ENCODE assay signal across 10 mouse cellular contexts in genomic region chrX:75046921-75047635, GRCm38 (mm10). TPM values are rescaled to one million over a fixed set of nuclear protein-coding genes. Genes with fewer than 3 reads are reported as not detected.
DNase-seq lines count a peak whose midpoint lies in the region; ATAC-seq and TF ChIP-seq lines count a peak whose summit lies in the region.
"Had no signal": no experiment of that assay in that cellular context is flagged by ENCODE, and none has a peak within 500 bp of the region (broad histone marks: within the 10 kb centered on the region; RNA-seq: fewer than 3 reads in every experiment).

No protein-coding gene starts in this region.

- H3K4me1 ChIP-seq in heart, embryonic 11.5 days (ENCODE audit: control insufficient read depth, insufficient read depth, low read length) = no peaks in the 10 kb centered on the region
- peaks cover 3% of the 10 kb centered on the region for H3K4me1 ChIP-seq in heart, adult 2 months (ENCODE audit: control insufficient read depth, insufficient read depth, low read length)
- H3K4me1 ChIP-seq: forebrain, embryonic 13.5 days; limb, embryonic 15.5 days had no signal

- peak; percentile 96 for DNase-seq in heart, adult 11 months
- DNase-seq in Muller cell, postnatal 12 days (ENCODE audit: inconsistent ontology term) = peak; percentile 44
- peak; percentile 21 to 27 for DNase-seq in heart, adult 2 months
- peak; percentile 62 for DNase-seq in kidney, postnatal 14 days
- no peak for DNase-seq in spleen, adult 12 weeks (ENCODE audit: low spot score)
- no peak for DNase-seq in layer of hippocampus, adult 11-12 months (ENCODE audit: low spot score)
- DNase-seq in embryo, embryonic 10 days (ENCODE audit: low spot score) = no peak

- TF ChIP-seq EP300 in heart, adult 2 months (IDR thresholded peaks at IDR 0.05; ENCODE audit: insufficient read depth, low read depth, low read length) = no peak

- H3K79me2 ChIP-seq in heart, adult 2 months (replicated peaks; ENCODE audit: control insufficient read depth, insufficient read depth, low read length) = no peaks in the 10 kb centered on the region

- no peak for TF ChIP-seq POLR2A in heart, adult 2 months (IDR thresholded peaks at IDR 0.05; ENCODE audit: insufficient read depth, low read depth, low read length)

- H3K27me3 ChIP-seq in heart, embryonic 11.5 days (ENCODE audit: control insufficient read depth, insufficient read depth, low read length) = no peaks in the 10 kb centered on the region
- H3K27me3 ChIP-seq in heart, adult 2 months (ENCODE audit: control insufficient read depth, insufficient read depth, low read length) = no peaks in the 10 kb centered on the region
- H3K27me3 ChIP-seq: forebrain, embryonic 13.5 days; limb, embryonic 15.5 days had no signal

- intact Hi-C loops in heart, adult 2 months (cut with DNase I) = loop anchor here (5.0 kb wide), 1 partner anchor 35 kb away; no protein-coding TSS in a partner anchor

- no peak overlapping the region for H3K9ac ChIP-seq in heart, embryonic 11.5 days (ENCODE audit: low read depth, low read length)
- no peak overlapping the region for H3K9ac ChIP-seq in heart, adult 2 months (ENCODE audit: low read depth, low read length)
- H3K9ac ChIP-seq: forebrain, embryonic 13.5 days; limb, embryonic 15.5 days had no signal

- no peak overlapping the region for H3K4me2 ChIP-seq in heart, embryonic 11.5 days
- H3K4me2 ChIP-seq: forebrain, embryonic 13.5 days; limb, embryonic 15.5 days had no signal

- no peak for TF ChIP-seq CTCF in heart, adult 2 months (IDR thresholded peaks at IDR 0.05)

- no peak overlapping the region for H3K4me3 ChIP-seq in heart, embryonic 11.5 days (ENCODE audit: low read depth, low read length)
- H3K4me3 ChIP-seq in heart, adult 2 months = no peak overlapping the region
- H3K4me3 ChIP-seq: forebrain, embryonic 13.5 days; limb, embryonic 15.5 days had no signal

- 52% methylated on average over 3 of the region's 3 CpGs for whole genome bisulfite sequencing in heart, embryonic 11.5 days (ENCODE audit: insufficient replicate concordance)
- 24% methylated on average over 3 of the region's 3 CpGs for WGBS in heart, adult 2 months

- ATAC-seq in heart, embryonic 11.5 days (replicated peaks; ENCODE audit: insufficient number of reproducible peaks, low FRiP score, low TSS enrichment) = no peak
- ATAC-seq: forebrain, embryonic 13.5 days had no signal

- H3K9me3 ChIP-seq in heart, embryonic 11.5 days (replicated peaks; ENCODE audit: control insufficient read depth, low read length) = no peaks in the 10 kb centered on the region
- H3K9me3 ChIP-seq: forebrain, embryonic 13.5 days; limb, embryonic 15.5 days had no signal

- no peaks in the 10 kb centered on the region for H3K36me3 ChIP-seq in heart, embryonic 11.5 days (ENCODE audit: control insufficient read depth, insufficient read depth, low read length)
- H3K36me3 ChIP-seq in heart, adult 2 months (ENCODE audit: control insufficient read depth, insufficient read depth, low read length) = no peaks in the 10 kb centered on the region
- H3K36me3 ChIP-seq: limb, embryonic 15.5 days had no signal

- no peak overlapping the region for H3K27ac ChIP-seq in heart, embryonic 11.5 days (ENCODE audit: low read depth, low read length)
- peak overlapping the region; percentile 62 for H3K27ac ChIP-seq in heart, adult 2 months
- H3K27ac ChIP-seq: forebrain, embryonic 13.5 days; limb, embryonic 15.5 days had no signal

RNA-seq across cellular contexts. Expression of gene Gab3, which starts 38.2 kb away (rescaled TPM):
- polyA plus RNA-seq in heart, embryonic 11.5 days (2014; fragmentation: Nextera tagmentation; extraction: Ambion mirVana) = 1.8 and 1.9 TPM in 2 replicates
- total RNA-seq in heart, adult 2 months (2021) = 1 to 10 TPM; 1.1 to 1.3 TPM
- 1.1 and 1.2 TPM in 2 replicates for polyA plus RNA-seq in heart, adult 2 months (2012; rRNA removed)

RNA-seq across cellular contexts. Expression of gene Dkc1, which starts 48.6 kb away (rescaled TPM):
- 74.0 and 79.2 TPM in 2 replicates for polyA plus RNA-seq in heart, embryonic 11.5 days (2014; fragmentation: Nextera tagmentation; extraction: Ambion mirVana)
- 10 to 100 TPM; 19.2 to 21.1 TPM for total RNA-seq in heart, adult 2 months (2021)
- polyA plus RNA-seq in heart, adult 2 months (2012; rRNA removed) = 10.7 and 21.4 TPM in 2 replicates

Comparison
In these comparisons a context has a peak if more than half of its experiments do, and no peak if none do; other contexts are left out.
1. DNase-seq: peak in heart, adult 11 months (single experiment), Muller cell, postnatal 12 days (single experiment), heart, adult 2 months (2 of 2) and kidney, postnatal 14 days (single experiment); none in spleen, adult 12 weeks (single experiment), layer of hippocampus, adult 11-12 months (single experiment) and embryo, embryonic 10 days (single experiment).